8 mouse cellular contexts compared by ENCODE assay signal in genomic region chr15:27629046-27629445, GRCm38 (mm10). TPM values are rescaled to one million over a fixed set of nuclear protein-coding genes. Genes with fewer than 3 reads are reported as not detected.
DNase-seq lines count a peak whose midpoint lies in the region; ATAC-seq and TF ChIP-seq lines count a peak whose summit lies in the region.

No protein-coding gene starts in this region.

- H3K4me3 ChIP-seq in heart, embryonic 15.5 days: peak overlapping the region; percentile 95
- H3K4me3 ChIP-seq in bone marrow macrophage, adult 2 months (ENCODE audit: insufficient read depth, low read length): peak overlapping the region; percentile 92
- H3K4me3 ChIP-seq in hindbrain, embryonic 13.5 days: peak overlapping the region; percentile 87
- H3K4me3 ChIP-seq in midbrain, embryonic 10.5 days: peak overlapping the region; percentile 84

- no peaks in the 10 kb centered on the region for H3K36me3 ChIP-seq in heart, embryonic 15.5 days
- peaks cover 11% of the 10 kb centered on the region for H3K36me3 ChIP-seq in hindbrain, embryonic 13.5 days
- H3K36me3 ChIP-seq in midbrain, embryonic 10.5 days: peaks cover 18% of the 10 kb centered on the region

- no peaks in the 10 kb centered on the region for H3K27me3 ChIP-seq in heart, embryonic 15.5 days
- no peaks in the 10 kb centered on the region for H3K27me3 ChIP-seq in hindbrain, embryonic 13.5 days
- H3K27me3 ChIP-seq in midbrain, embryonic 10.5 days (ENCODE audit: low read depth, poor library complexity, severe bottlenecking): no peaks in the 10 kb centered on the region

- H3K4me1 ChIP-seq in heart, embryonic 15.5 days (replicated peaks): peaks cover 53% of the 10 kb centered on the region
- peaks cover 37% of the 10 kb centered on the region for H3K4me1 ChIP-seq in bone marrow macrophage, adult 2 months (ENCODE audit: control insufficient read depth, insufficient read depth, low read length)
- peaks cover 29% of the 10 kb centered on the region for H3K4me1 ChIP-seq in hindbrain, embryonic 13.5 days (replicated peaks)
- peaks cover 23% of the 10 kb centered on the region for H3K4me1 ChIP-seq in midbrain, embryonic 10.5 days

- ATAC-seq in heart, embryonic 15.5 days (replicated peaks; ENCODE audit: insufficient number of reproducible peaks, insufficient read depth, low FRiP score, low read depth): no peak
- no peak for ATAC-seq in hindbrain, embryonic 13.5 days (ENCODE audit: low FRiP score)

- intact Hi-C loops in heart, postnatal 25 days (cut with DNase I): loop anchor here (5.0 kb wide), 1 partner anchor 162 kb away; the partner anchor contains the start of gene Ank

- no peak for DNase-seq in heart, postnatal 25 days (ENCODE audit: low spot score)
- no peak for DNase-seq in midbrain, embryonic 10.5 days (ENCODE audit: low spot score)
- DNase-seq in right cerebral cortex, adult 2 months (ENCODE audit: low spot score in 2 of 2): no peak
- DNase-seq in urinary bladder, postnatal 14 days (ENCODE audit: low spot score): no peak
- DNase-seq in thymus, postnatal 36 days: no peak

- no peak overlapping the region for H3K9ac ChIP-seq in heart, embryonic 15.5 days
- H3K9ac ChIP-seq in hindbrain, embryonic 13.5 days: no peak overlapping the region; the same call in 1 of the 2 replicates

- TF ChIP-seq POLR2A in bone marrow macrophage, adult 2 months (IDR thresholded peaks at IDR 0.05; ENCODE audit: borderline replicate concordance, low read depth, low read length): no peak

- peak overlapping the region; percentile 80 for H3K4me2 ChIP-seq in heart, embryonic 15.5 days
- peak overlapping the region; percentile 85 for H3K4me2 ChIP-seq in hindbrain, embryonic 13.5 days

- no peaks in the 10 kb centered on the region for H3K9me3 ChIP-seq in heart, embryonic 15.5 days (replicated peaks)
- H3K9me3 ChIP-seq in hindbrain, embryonic 13.5 days: no peaks in the 10 kb centered on the region
- H3K9me3 ChIP-seq in midbrain, embryonic 10.5 days (replicated peaks): no peaks in the 10 kb centered on the region

- TF ChIP-seq CTCF in bone marrow macrophage, adult 2 months (IDR thresholded peaks at IDR 0.05; ENCODE audit: low read depth, low read length): no peak

- WGBS in heart, embryonic 15.5 days: 72% methylated on average over 4 of the region's 4 CpGs
- WGBS in hindbrain, embryonic 13.5 days: 92% methylated on average over 4 of the region's 4 CpGs
- WGBS in midbrain, embryonic 10.5 days: 81% methylated on average over 4 of the region's 4 CpGs

- no peak overlapping the region for H3K27ac ChIP-seq in heart, embryonic 15.5 days
- no peak overlapping the region for H3K27ac ChIP-seq in bone marrow macrophage, adult 2 months (ENCODE audit: insufficient read depth, low read depth, low read length)
- no peak overlapping the region for H3K27ac ChIP-seq in hindbrain, embryonic 13.5 days
- no peak overlapping the region for H3K27ac ChIP-seq in midbrain, embryonic 10.5 days (replicated peaks)

RNA-seq across cellular contexts. Expression of gene Otulin, which starts 1.4 kb away (rescaled TPM):
- 24.3 and 24.9 TPM in 2 replicates for polyA plus RNA-seq in heart, embryonic 15.5 days (2015; fragmentation: Nextera tagmentation; extraction: Ambion mirVana)
- 10 to 100 TPM; 22.4 to 26.8 TPM for total RNA-seq in heart, postnatal 25 days (2021)
- 98.6 and 100 TPM in 2 replicates for polyA plus RNA-seq in bone marrow macrophage, adult 2 months (2012; ENCODE audit: insufficient read depth, insufficient read length, missing spikeins)
- 23.1 and 24.1 TPM in 2 replicates for polyA plus RNA-seq in hindbrain, embryonic 13.5 days (2015; fragmentation: Nextera tagmentation; extraction: Ambion mirVana)
- polyA plus RNA-seq in midbrain, embryonic 10.5 days (2016; fragmentation: Nextera tagmentation; extraction: Ambion mirVana): 26.8 and 28.2 TPM in 2 replicates

RNA-seq across cellular contexts. Expression of gene Otulinl, which starts 52.3 kb away (rescaled TPM):
- polyA plus RNA-seq in heart, embryonic 15.5 days (2015; fragmentation: Nextera tagmentation; extraction: Ambion mirVana): 5.3 and 10.1 TPM in 2 replicates
- total RNA-seq in heart, postnatal 25 days (2021): 1 to 10 TPM; 2.7 to 3.6 TPM
- polyA plus RNA-seq in bone marrow macrophage, adult 2 months (2012; ENCODE audit: insufficient read depth, insufficient read length, missing spikeins): 256 and 264 TPM in 2 replicates
- 10.3 and 14.3 TPM in 2 replicates for polyA plus RNA-seq in hindbrain, embryonic 13.5 days (2015; fragmentation: Nextera tagmentation; extraction: Ambion mirVana)
- 5.9 and 6.1 TPM in 2 replicates for polyA plus RNA-seq in midbrain, embryonic 10.5 days (2016; fragmentation: Nextera tagmentation; extraction: Ambion mirVana)

Comparison
In these comparisons a context has a peak if more than half of its experiments do, and no peak if none do; other contexts are left out.
1. RNA of gene Otulinl, which starts 52.3 kb away (polyA plus RNA-seq): 256 to 264 TPM in bone marrow macrophage, adult 2 months; 10.3 to 14.3 TPM in hindbrain, embryonic 13.5 days, 5.9 to 6.1 TPM in midbrain, embryonic 10.5 days and 5.3 to 10.1 TPM in heart, embryonic 15.5 days; every median in the first group is over 10 times any median in the second.
2. Peak in every context shown above with its lines, with median percentiles within 50 percentile points of each other: H3K4me3 ChIP-seq.